Mouse (Mus musculus) spleen, embryonic (tissue): ENCODE data around the gene Tmem176a.

Experiments
- CTCF ChIA-PET: fragments of 350-600 bp; sonication (Branson Sonifier 250); formaldehyde crosslinking; loops from one replicate; lab custom pipeline; 2022; lab: Charles Lee

Tmem176a gene

DNA sequence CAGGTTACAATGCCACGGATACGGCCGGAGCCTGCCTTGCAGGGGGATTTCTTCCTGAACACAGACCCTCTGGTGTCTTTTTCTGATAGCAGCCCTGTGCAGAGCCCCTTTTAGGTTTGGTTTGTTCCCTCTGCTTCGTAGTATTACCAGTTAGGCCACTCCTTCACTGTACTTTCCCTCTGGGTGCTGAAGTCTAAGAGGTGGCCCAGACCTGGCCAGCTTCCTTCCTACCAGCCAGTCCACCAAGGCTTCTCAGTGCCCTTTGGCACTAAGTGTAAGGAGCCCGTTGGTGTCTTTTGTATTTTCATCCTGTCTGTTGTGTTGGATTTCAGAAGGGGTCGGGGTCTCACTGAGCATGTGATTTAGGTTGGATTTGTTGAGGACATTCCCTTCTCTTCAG, 34.8 kb downstream of the Tmem176a start:
- CTCF ChIA-PET: interaction anchor here (0.6 kb wide), 1 partner anchor 19 kb away, joined by 4 read pairs; no protein-coding TSS in a partner anchor

GRCm38 (mm10) chr6:48876510-48877135, 35.9 kb downstream of the Tmem176a start:
- CTCF ChIA-PET: no interaction called here

DNA sequence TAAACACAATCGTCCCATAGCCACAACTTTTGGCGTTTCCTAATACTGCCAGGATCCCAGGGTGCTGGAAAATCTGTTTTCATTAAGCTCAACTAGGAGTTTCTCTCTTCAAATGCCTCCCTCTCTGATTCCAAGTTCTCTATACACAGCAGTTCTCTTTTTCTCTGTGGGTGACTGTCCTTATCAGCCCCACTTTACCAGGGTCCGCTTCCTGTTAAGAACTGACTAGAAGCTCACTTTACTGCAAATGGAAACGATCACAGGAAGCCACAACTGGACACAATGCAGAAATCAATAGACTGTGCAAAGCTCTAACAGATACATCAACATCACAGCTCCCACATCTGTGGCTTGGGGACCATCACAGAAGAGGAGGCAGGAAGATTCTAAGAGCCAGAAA, 53.5 kb downstream of the Tmem176a start:
- CTCF ChIA-PET: interaction anchor here (0.6 kb wide), 1 partner anchor 19 kb away, joined by 4 read pairs; no protein-coding TSS in a partner anchor

DNA sequence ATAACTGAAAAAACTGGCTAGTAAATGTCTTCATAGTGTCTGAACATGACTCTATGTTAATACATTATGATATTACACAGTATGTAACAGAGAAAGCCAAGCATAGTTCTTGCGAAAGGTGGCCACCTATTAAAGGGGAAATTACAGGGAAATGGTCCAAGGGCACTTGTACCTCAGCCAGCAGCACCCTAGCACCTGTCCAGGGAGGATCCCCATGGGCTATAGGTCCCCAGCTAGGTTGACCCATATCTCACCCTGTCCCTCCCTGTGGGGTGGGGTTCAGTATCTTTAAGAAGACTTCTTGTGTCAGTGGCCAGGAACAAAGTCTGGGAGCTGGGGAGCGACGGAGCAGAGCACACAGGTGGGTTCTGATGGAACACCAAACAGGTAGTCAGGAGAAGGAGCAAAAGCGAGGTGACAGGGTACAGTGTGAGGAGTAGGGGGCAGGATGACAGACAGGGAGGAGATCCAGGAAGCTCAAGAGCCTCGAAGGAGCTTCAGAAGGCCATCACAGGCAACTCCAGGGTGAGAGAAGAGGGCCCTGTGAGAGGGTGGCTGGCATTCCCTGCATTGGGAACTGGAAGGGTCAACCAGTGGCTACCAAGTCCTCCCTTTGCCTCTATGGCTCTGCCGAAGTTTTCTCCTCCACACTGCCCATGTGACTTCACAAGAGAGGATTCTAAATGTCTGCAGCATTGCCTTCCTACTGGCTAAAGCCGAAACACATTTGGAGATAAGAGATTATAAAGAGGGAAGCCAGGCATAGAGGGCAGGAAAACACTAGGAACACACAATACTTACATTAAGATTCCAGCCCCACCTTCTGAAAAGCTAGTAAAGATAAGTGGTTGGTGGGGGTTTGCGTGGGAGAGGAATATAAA, 54.5 kb downstream of the Tmem176a start:
- CTCF ChIA-PET: no interaction called here

DNA sequence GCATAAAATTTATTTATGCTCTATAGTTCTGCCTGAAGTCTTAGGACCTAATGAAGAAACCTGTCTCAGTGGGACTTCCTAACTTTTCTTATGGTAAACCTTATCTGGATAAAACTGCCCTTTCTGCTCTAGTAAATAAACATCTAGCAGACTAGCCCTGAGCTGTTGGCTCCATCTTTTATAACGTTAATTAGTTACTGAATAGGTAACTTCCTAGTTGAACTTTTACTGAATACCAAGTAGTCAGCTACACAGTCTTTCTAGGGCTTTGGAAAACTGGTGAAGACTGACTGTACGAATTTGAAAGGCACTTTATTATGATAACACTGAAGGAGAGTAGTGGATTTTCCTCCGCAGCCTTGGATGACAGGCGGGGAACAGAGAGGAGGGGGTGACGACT, 55.2 kb downstream of the Tmem176a start:
- CTCF ChIA-PET: interaction anchor here (0.6 kb wide), 1 partner anchor 201 kb away, joined by 14 read pairs; no protein-coding TSS in a partner anchor
